Mouse (Mus musculus): ENCODE measurements at regions not wholly inside any gene's neighbourhood (a gene's known extent, or its start where the extent isn't known, plus 50 kb on each side); places are given as distances from the start of the nearest gene placed in this dataset.

- DNase-seq (ENCODE audit: low spot score in 2 of 2): no peak
Observed at GRCm38 (mm10) chr1:64200387-64201023, 78.4 kb upstream of the Klf7 start.

GRCm38 (mm10) chr1:64198781-64199180 is 76.7 kb upstream of the Klf7 start:
- DNase-seq (ENCODE audit: low spot score in 2 of 2): no peak

- no peak for DNase-seq (ENCODE audit: low spot score in 2 of 2)
Observed at GRCm38 (mm10) chr1:64198322-64198721, 76.2 kb upstream of the Klf7 start.

- DNase-seq (ENCODE audit: low spot score in 2 of 2): no peak
Observed at GRCm38 (mm10) chr1:64195970-64196491, 73.9 kb upstream of the Klf7 start.

GRCm38 (mm10) chr1:64195294-64195693 is 73.2 kb upstream of the Klf7 start:
- no peak for DNase-seq (ENCODE audit: low spot score in 2 of 2)

- no peak for DNase-seq (ENCODE audit: low spot score in 2 of 2)
Observed at GRCm38 (mm10) chr1:64193150-64193838, 71.2 kb upstream of the Klf7 start.

- no peak for DNase-seq (ENCODE audit: low spot score in 2 of 2)
Observed at GRCm38 (mm10) chr1:64192736-64193135, 70.7 kb upstream of the Klf7 start.

GRCm38 (mm10) chr1:64191242-64192220 is 69.4 kb upstream of the Klf7 start:
- DNase-seq (ENCODE audit: low spot score in 2 of 2): no peak

GRCm38 (mm10) chr1:64190705-64191104 is 68.6 kb upstream of the Klf7 start:
- DNase-seq (ENCODE audit: low spot score in 2 of 2): no peak

GRCm38 (mm10) chr1:64190097-64190496 is 68.0 kb upstream of the Klf7 start:
- no peak for DNase-seq (ENCODE audit: low spot score in 2 of 2)

GRCm38 (mm10) chr1:64189471-64189870 is 67.4 kb upstream of the Klf7 start:
- peak; percentile 12 to 14 for DNase-seq (ENCODE audit: low spot score in 2 of 2)

- no peak for DNase-seq (ENCODE audit: low spot score in 2 of 2)
Observed at GRCm38 (mm10) chr1:64187796-64188513, 65.9 kb upstream of the Klf7 start.

- DNase-seq (ENCODE audit: low spot score in 2 of 2): no peak
Observed at GRCm38 (mm10) chr1:64173708-64174107, 51.6 kb upstream of the Klf7 start.

GRCm38 (mm10) chr1:64172122-64172521 is 50.0 kb upstream of the Klf7 start:
- no peak for DNase-seq (ENCODE audit: low spot score in 2 of 2)
